ENCODE assay signal across 15 mouse cellular contexts in the genomic region with DNA sequence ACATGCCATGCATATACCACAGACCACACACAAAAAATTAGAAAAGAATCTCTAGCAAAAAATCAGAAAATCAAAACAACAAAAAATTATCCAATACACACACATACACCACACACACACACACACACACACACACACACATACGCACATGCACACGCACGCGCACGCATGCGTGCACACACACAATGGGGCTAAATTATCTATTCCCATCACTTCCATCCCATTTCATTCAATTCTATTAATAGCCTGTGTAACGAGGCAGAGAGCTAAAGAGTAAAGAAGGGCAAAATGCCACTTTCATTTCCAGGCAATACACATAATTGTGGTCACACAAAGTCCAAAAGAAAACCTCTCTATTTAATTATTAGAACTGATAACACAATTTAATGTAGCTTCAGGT.
"Had no signal": no experiment of that assay in that cellular context is flagged by ENCODE, and none has a peak within 500 bp of the region (broad histone marks: within the 10 kb centered on the region; RNA-seq: fewer than 3 reads in every experiment).

No protein-coding gene starts in this region.

- H3K27ac ChIP-seq: liver, embryonic 13.5 days; neural tube, embryonic 13.5 days had no signal

- H3K4me3 ChIP-seq: liver, embryonic 13.5 days; myocyte; neural tube, embryonic 13.5 days had no signal

- DNase-seq: kidney, adult 9 months; kidney, postnatal 14 days; kidney, postnatal 4 days; liver, embryonic 13.5 days; lung, adult 2 months; lung, postnatal 14 days; lung, postnatal 4 days; midbrain, embryonic 14.5 days; right cerebral cortex, adult 18-20 months; right cerebral cortex, postnatal 14 days; right cerebral cortex, postnatal 4 days; thymus, postnatal 36 days had no signal

- H3K9me3 ChIP-seq: liver, embryonic 13.5 days; neural tube, embryonic 13.5 days had no signal

- H3K27me3 ChIP-seq: liver, embryonic 13.5 days; neural tube, embryonic 13.5 days had no signal

- H3K4me1 ChIP-seq: liver, embryonic 13.5 days; neural tube, embryonic 13.5 days had no signal

- H3K9ac ChIP-seq: liver, embryonic 13.5 days; neural tube, embryonic 13.5 days had no signal

- H3K4me2 ChIP-seq: liver, embryonic 13.5 days; midbrain, embryonic 11.5 days; neural tube, embryonic 13.5 days had no signal

- H3K36me3 ChIP-seq: liver, embryonic 13.5 days; neural tube, embryonic 13.5 days had no signal
